Mouse (Mus musculus) liver, embryonic 14.5 days (tissue): ENCODE measurements around the gene Arl14. TPM values are rescaled to one million over a fixed set of nuclear protein-coding genes. Genes with fewer than 3 reads are reported as not detected.

Experiments used
- ATAC-seq: fragments of 200-750 bp; cut with Nextera tagmentation; 2 replicates; pipeline ENCODE4 v1.8.0; 2017; ENCODE audit warnings: moderate number of reproducible peaks, mild to moderate bottlenecking, moderate library complexity; ENCODE audit not compliant: insufficient read depth
- DNase-seq, 3 experiments: peaks; one replicate each; pipeline ENCODE4 v3.0.0-alpha.2; 2012 to 2013; ENCODE audit warnings: low read depth in 3 of 3, low spot score in 3 of 3
- H3K27ac ChIP-seq: fragments of 300-500 bp; sonication (generic); 2 replicates; pipeline ENCODE4 v1.5.1; 2014; ENCODE audit warnings: moderate library complexity, mild to moderate bottlenecking, control low read depth, inconsistent platforms
- H3K27me3 ChIP-seq: fragments of 300-500 bp; sonication (generic); 2 replicates; pipeline ENCODE4 v1.6.1; 2014; ENCODE audit warnings: mild to moderate bottlenecking, low read length, moderate library complexity; ENCODE audit not compliant: control insufficient read depth, insufficient read depth
- H3K36me3 ChIP-seq: fragments of 300-500 bp; sonication (generic); replicated peaks from 2 replicates; pipeline ENCODE4 v1.6.1; 2014; ENCODE audit warnings: low read depth; ENCODE audit not compliant: control insufficient read depth, insufficient read depth
- H3K4me1 ChIP-seq, 2 experiments: fragments of 200-500 bp in 1 of 2; fragments of 300-500 bp in 1 of 2; sonication (generic) in 1 of 2; replicated peaks; 2 replicates each; pipeline ENCODE4 v1.6.1; 2012 to 2014; ENCODE audit warnings: antibody characterized with exemption in 1 of 2, inconsistent platforms in 1 of 2, low read length in 1 of 2; ENCODE audit not compliant: control insufficient read depth in 2 of 2, insufficient read depth in 2 of 2
- H3K4me2 ChIP-seq: fragments of 300-500 bp; sonication (generic); 2 replicates; pipeline ENCODE4 v1.6.1; 2014; ENCODE audit warnings: low read depth, mild to moderate bottlenecking, control low read depth, moderate library complexity
- H3K4me3 ChIP-seq, 2 experiments: fragments of 200-500 bp in 1 of 2; fragments of 300-500 bp in 1 of 2; sonication (generic) in 1 of 2; 2 replicates each; pipeline ENCODE4 v1.5.1; 2012 to 2014; ENCODE audit warnings: low read depth in 2 of 2, low read length in 2 of 2, mild to moderate bottlenecking in 2 of 2, control low read depth in 1 of 2, inconsistent platforms in 1 of 2, moderate library complexity in 1 of 2; ENCODE audit not compliant: insufficient read depth in 1 of 2
- H3K9ac ChIP-seq: fragments of 300-500 bp; sonication (generic); replicated peaks from 2 replicates; pipeline ENCODE4 v1.6.1; 2014; ENCODE audit warnings: mild to moderate bottlenecking, control low read depth, moderate library complexity
- H3K9me3 ChIP-seq: fragments of 300-500 bp; sonication (generic); 2 replicates; pipeline ENCODE4 v1.6.1; 2016; ENCODE audit warnings: low read length, mixed read lengths; ENCODE audit not compliant: control insufficient read depth
- CTCF ChIP-seq: IDR thresholded peaks from 2 replicates; pipeline ENCODE4 v1.5.1; 2016; ENCODE audit warnings: antibody characterized with exemption, low read depth, control low read depth
- EP300 ChIP-seq: IDR thresholded peaks from 2 replicates; pipeline ENCODE4 v1.6.1; 2016; ENCODE audit warnings: antibody characterized with exemption, low read depth
- WGBS: fragments of 180-500 bp; shearing (Covaris S2); extraction: QIAGEN DNeasy Blood & Tissue Kit; methylation state at CpG from one replicate; pipeline ENCODE4 v1.1.7; 2014; ENCODE audit not compliant: insufficient replicate concordance; 5-methylcytosine and 5-hydroxymethylcytosine counted together
- polyA plus RNA-seq, 2 experiments: library from polyadenylated mRNA; depleted of rRNA in 1 of 2; stranded (reverse) in 1 of 2; unstranded in 1 of 2; fragments of >200 nt; fragmentation: Nextera tagmentation in 1 of 2; extraction: Ambion mirVana in 1 of 2; gene quantifications; 2 replicates each; pipeline versions ENCODE4 v1.2.1 to v1.2.3; 2012 to 2014

Gene Arl14
- 0.03 TPM in 1 of 2 replicates, not detected in the other for polyA plus RNA-seq (2012; rRNA removed)
- polyA plus RNA-seq (2014; fragmentation: Nextera tagmentation; extraction: Ambion mirVana) = not detected in 2 replicates

GRCm38 (mm10) chr3:69221806-69222501 is at the start of gene Arl14:
Arl14 (plus strand) TSS chr3:69222419.
- 58% methylated on average over 8 of the region's 8 CpGs for WGBS
- H3K4me3 ChIP-seq = no peak within 1 kb of the TSS
- TF ChIP-seq CTCF (no peak), EP300 (no peak)
- DNase-seq = no peak
- no peaks in the 10 kb centered on the region for H3K27me3 ChIP-seq
- no peak for ATAC-seq
- no peaks in the 10 kb centered on the region for H3K4me1 ChIP-seq
- H3K9ac ChIP-seq = no peak within 1 kb of the TSS
- H3K4me2 ChIP-seq = no peak within 1 kb of the TSS
- H3K27ac ChIP-seq = no peak within 1 kb of the TSS
- H3K9me3 ChIP-seq = no peaks in the 10 kb centered on the region
- no peaks in the 10 kb centered on the region for H3K36me3 ChIP-seq

- Histone ChIP-seq H3K4me1 (no peaks in the 10 kb centered on the region; a peak in 1 of 4 replicates), H3K4me3 (no peak overlapping the region), H3K27ac (no peak overlapping the region), H3K9me3 (no peaks in the 10 kb centered on the region), H3K36me3 (no peaks in the 10 kb centered on the region), H3K4me2 (no peak overlapping the region), H3K9ac (no peak overlapping the region), H3K27me3 (no peaks in the 10 kb centered on the region)
- DNase-seq (no peak), ATAC-seq (no peak)
- TF ChIP-seq CTCF (no peak), EP300 (no peak)
- 21% methylated on average over 1 of the region's 1 CpGs for WGBS
Measured at GRCm38 (mm10) chr3:69175229-69175628, 47.0 kb upstream of the Arl14 start.

- Histone ChIP-seq H3K9me3 (no peaks in the 10 kb centered on the region), H3K4me2 (no peak overlapping the region), H3K27ac (no peak overlapping the region), H3K9ac (no peak overlapping the region), H3K36me3 (no peaks in the 10 kb centered on the region), H3K4me3 (no peak overlapping the region), H3K27me3 (no peaks in the 10 kb centered on the region), H3K4me1 (no peaks in the 10 kb centered on the region)
- 60% methylated on average over 15 of the region's 15 CpGs for WGBS
- DNase-seq = no peak
- TF ChIP-seq CTCF = no peak
- no peak for TF ChIP-seq EP300
- no peak for ATAC-seq
Measured at GRCm38 (mm10) chr3:69177168-69177797, 44.9 kb upstream of the Arl14 start.

- no peaks in the 10 kb centered on the region for H3K4me1 ChIP-seq
- H3K27me3 ChIP-seq = no peaks in the 10 kb centered on the region
- TF ChIP-seq CTCF = no peak
- no peak for TF ChIP-seq EP300
- H3K9ac ChIP-seq = no peak overlapping the region
- no peak overlapping the region for H3K4me3 ChIP-seq
- H3K4me2 ChIP-seq = no peak overlapping the region
- H3K27ac ChIP-seq = no peak overlapping the region
- no peak for ATAC-seq
- H3K36me3 ChIP-seq = no peaks in the 10 kb centered on the region
- no peaks in the 10 kb centered on the region for H3K9me3 ChIP-seq
- no peak for DNase-seq
Measured at GRCm38 (mm10) chr3:69177914-69178313, 44.3 kb upstream of the Arl14 start.

- DNase-seq (no peak), ATAC-seq (no peak)
- Histone ChIP-seq H3K9me3 (no peaks in the 10 kb centered on the region), H3K4me3 (no peak overlapping the region), H3K4me2 (no peak overlapping the region), H3K27ac (no peak overlapping the region), H3K4me1 (no peaks in the 10 kb centered on the region), H3K9ac (no peak overlapping the region), H3K27me3 (no peaks in the 10 kb centered on the region), H3K36me3 (no peaks in the 10 kb centered on the region)
- WGBS = 65% methylated on average over 14 of the region's 14 CpGs
- TF ChIP-seq CTCF (no peak), EP300 (no peak)
Measured at GRCm38 (mm10) chr3:69178365-69179004, 43.7 kb upstream of the Arl14 start.
